Mouse (Mus musculus): Measurements from ENCODE around the gene Ift46.
"Not testable (repeated sequence)": the region's sequence is repeated elsewhere in the genome, so short reads cannot be mapped to it uniquely, and the experiment has no call there.

The Ift46 gene

GRCm38 (mm10) chr9:44735886-44736285, 31.8 kb upstream of the Ift46 start:
- DNase-seq (ENCODE audit: extremely low read depth, low read depth), result no peak

- DNase-seq (ENCODE audit: extremely low read depth, low read depth), result no peak
Measured at GRCm38 (mm10) chr9:44736301-44736700, 31.4 kb upstream of the Ift46 start.

GRCm38 (mm10) chr9:44737240-44737949, 30.3 kb upstream of the Ift46 start:
- no peak for DNase-seq (ENCODE audit: extremely low read depth, low read depth)

GRCm38 (mm10) chr9:44740663-44741192, 27.0 kb upstream of the Ift46 start:
- no peak for DNase-seq (ENCODE audit: extremely low read depth, low read depth)

- no peak for DNase-seq (ENCODE audit: extremely low read depth, low read depth)
Measured at GRCm38 (mm10) chr9:44745371-44745770, 22.3 kb upstream of the Ift46 start.

GRCm38 (mm10) chr9:44746666-44747065, 21.0 kb upstream of the Ift46 start:
- no peak for DNase-seq (ENCODE audit: extremely low read depth, low read depth)

GRCm38 (mm10) chr9:44747341-44747740, 20.4 kb upstream of the Ift46 start:
- DNase-seq (ENCODE audit: extremely low read depth, low read depth), result no peak

- no peak for DNase-seq (ENCODE audit: extremely low read depth, low read depth)
Measured at GRCm38 (mm10) chr9:44748473-44748872, 19.2 kb upstream of the Ift46 start.

- DNase-seq (ENCODE audit: extremely low read depth, low read depth), result no peak
Measured at GRCm38 (mm10) chr9:44760873-44761272, 6.8 kb upstream of the Ift46 start.

- DNase-seq (ENCODE audit: extremely low read depth, low read depth), result not testable (repeated sequence)
Measured at GRCm38 (mm10) chr9:44768029-44768394, 304 bp downstream of the Ift46 start.

- no peak for DNase-seq (ENCODE audit: extremely low read depth, low read depth)
Measured at GRCm38 (mm10) chr9:44771376-44771775, 3.7 kb downstream of the Ift46 start.

- DNase-seq (ENCODE audit: extremely low read depth, low read depth), result no peak
Measured at GRCm38 (mm10) chr9:44772392-44772749, 4.7 kb downstream of the Ift46 start.

GRCm38 (mm10) chr9:44772750-44773651, 5.3 kb downstream of the Ift46 start:
- peak; percentile 94 for DNase-seq (ENCODE audit: extremely low read depth, low read depth)

- DNase-seq (ENCODE audit: extremely low read depth, low read depth), result no peak
Measured at GRCm38 (mm10) chr9:44792842-44793241, 25.1 kb downstream of the Ift46 start.

GRCm38 (mm10) chr9:44798298-44798697, 30.6 kb downstream of the Ift46 start:
- DNase-seq (ENCODE audit: extremely low read depth, low read depth), result no peak

- DNase-seq (ENCODE audit: extremely low read depth, low read depth), result peak; percentile 56
Measured at GRCm38 (mm10) chr9:44799102-44799957, 31.6 kb downstream of the Ift46 start, which contains the start of gene Tmem25. Gene Tmem25, minus strand, starts transcription at chr9:44799307.

- DNase-seq (ENCODE audit: extremely low read depth, low read depth), result peak; percentile 43
Measured at GRCm38 (mm10) chr9:44799958-44800324, 32.2 kb downstream of the Ift46 start.

- no peak for DNase-seq (ENCODE audit: extremely low read depth, low read depth)
Measured at GRCm38 (mm10) chr9:44801669-44802068, 34.0 kb downstream of the Ift46 start.

GRCm38 (mm10) chr9:44802808-44803450, 35.2 kb downstream of the Ift46 start, which contains the start of gene Ttc36:
Gene Ttc36, minus strand, starts transcription at chr9:44803072.
- DNase-seq (ENCODE audit: extremely low read depth, low read depth), result no peak

GRCm38 (mm10) chr9:44804678-44805077, 37.0 kb downstream of the Ift46 start:
- no peak for DNase-seq (ENCODE audit: extremely low read depth, low read depth)

- DNase-seq (ENCODE audit: extremely low read depth, low read depth), result no peak
Measured at GRCm38 (mm10) chr9:44805536-44805935, 37.8 kb downstream of the Ift46 start.

Measured in MEL-GATA-1-ER (cell line).